Comparison of ENCODE assay signal across 31 mouse cellular contexts in genomic region chr6:87756896-87757295, GRCm38 (mm10). TPM values are rescaled to one million over a fixed set of nuclear protein-coding genes. Genes with fewer than 3 reads are reported as not detected.
"Had no signal": no experiment of that assay in that cellular context is flagged by ENCODE, and none has a peak within 500 bp of the region (broad histone marks: within the 10 kb centered on the region; RNA-seq: fewer than 3 reads in every experiment).

No protein-coding gene starts in this region.

- H3K4me3 ChIP-seq: embryonic facial prominence, embryonic 10.5 days; embryonic facial prominence, embryonic 12.5 days; embryonic facial prominence, embryonic 13.5 days; embryonic facial prominence, embryonic 15.5 days; erythroblast, embryonic 14.5 days; forebrain, embryonic 10.5 days; forebrain, embryonic 12.5 days; forebrain, embryonic 15.5 days; gastrocnemius, adult 2 months; heart, adult 2 months had no signal

- H3K27ac ChIP-seq: embryonic facial prominence, embryonic 10.5 days; embryonic facial prominence, embryonic 12.5 days; embryonic facial prominence, embryonic 13.5 days; embryonic facial prominence, embryonic 15.5 days; forebrain, embryonic 10.5 days; forebrain, embryonic 12.5 days; forebrain, embryonic 15.5 days; gastrocnemius, adult 2 months; heart, adult 2 months had no signal

- H3K4me1 ChIP-seq: embryonic facial prominence, embryonic 13.5 days; embryonic facial prominence, embryonic 15.5 days; forebrain, embryonic 12.5 days; forebrain, embryonic 15.5 days had no signal

- H3K4me2 ChIP-seq: embryonic facial prominence, embryonic 12.5 days; embryonic facial prominence, embryonic 13.5 days; embryonic facial prominence, embryonic 15.5 days; forebrain, embryonic 12.5 days; forebrain, embryonic 15.5 days had no signal

- ATAC-seq: forebrain, embryonic 14.5 days; forebrain, embryonic 15.5 days; forebrain, embryonic 16.5 days; forebrain, postnatal 0 days had no signal

- H3K27me3 ChIP-seq: embryonic facial prominence, embryonic 12.5 days; embryonic facial prominence, embryonic 13.5 days; embryonic facial prominence, embryonic 15.5 days; forebrain, embryonic 12.5 days; forebrain, embryonic 15.5 days had no signal

- DNase-seq: cerebellum, adult 18-20 months; cerebellum, adult 2 months; cerebellum, adult 8-10 months; cerebellum, adult 9-10 months; cerebellum, adult 9-11 months; cerebellum, postnatal 10 days; cerebellum, postnatal 14 days; cerebellum, postnatal 25 days; cerebellum, postnatal 36 days; embryo, embryonic 11 days; forebrain, postnatal 0 days; gastrocnemius, adult 2 months; gastrocnemius, postnatal 10 days; gastrocnemius, postnatal 14 days; gastrocnemius, postnatal 25 days; gastrocnemius, postnatal 36 days; heart, adult 18-20 months had no signal

- H3K36me3 ChIP-seq: embryonic facial prominence, embryonic 10.5 days; embryonic facial prominence, embryonic 12.5 days; embryonic facial prominence, embryonic 13.5 days; embryonic facial prominence, embryonic 15.5 days; forebrain, embryonic 10.5 days; forebrain, embryonic 12.5 days; forebrain, embryonic 15.5 days had no signal

- H3K9me3 ChIP-seq: embryonic facial prominence, embryonic 10.5 days; embryonic facial prominence, embryonic 12.5 days; embryonic facial prominence, embryonic 13.5 days; embryonic facial prominence, embryonic 15.5 days; forebrain, embryonic 10.5 days; forebrain, embryonic 12.5 days; forebrain, embryonic 15.5 days had no signal

- H3K9ac ChIP-seq: embryonic facial prominence, embryonic 12.5 days; embryonic facial prominence, embryonic 13.5 days; embryonic facial prominence, embryonic 15.5 days; forebrain, embryonic 12.5 days; forebrain, embryonic 15.5 days; forebrain, postnatal 0 days had no signal

RNA-seq across cellular contexts. Expression of gene Gp9, which starts 21.0 kb away (rescaled TPM):
- total RNA-seq: gastrocnemius, adult 18-20 months; gastrocnemius, adult 2 months; gastrocnemius, adult 8-10 months; gastrocnemius, postnatal 10 days; gastrocnemius, postnatal 14 days; gastrocnemius, postnatal 25 days; gastrocnemius, postnatal 36 days; granulocyte monocyte progenitor cell, adult 5-6 weeks had no signal

RNA-seq across cellular contexts. Expression of gene Efcc1, which starts 26.2 kb away (rescaled TPM):
- polyA plus RNA-seq: erythroblast, embryonic 14.5 days had no signal
